Mouse (Mus musculus) heart, postnatal 0 days (tissue): Measurements from ENCODE around the gene Cpa3.

Source experiments
- CTCF ChIP-seq: IDR thresholded peaks from 2 replicates; pipeline ENCODE4 v1.5.1; 2016; ENCODE audit warnings: antibody characterized with exemption, control low read depth, low read depth
- EP300 ChIP-seq: IDR thresholded peaks from 2 replicates; pipeline ENCODE4 v1.6.1; 2016; ENCODE audit warnings: antibody characterized with exemption, low read depth

DNA sequence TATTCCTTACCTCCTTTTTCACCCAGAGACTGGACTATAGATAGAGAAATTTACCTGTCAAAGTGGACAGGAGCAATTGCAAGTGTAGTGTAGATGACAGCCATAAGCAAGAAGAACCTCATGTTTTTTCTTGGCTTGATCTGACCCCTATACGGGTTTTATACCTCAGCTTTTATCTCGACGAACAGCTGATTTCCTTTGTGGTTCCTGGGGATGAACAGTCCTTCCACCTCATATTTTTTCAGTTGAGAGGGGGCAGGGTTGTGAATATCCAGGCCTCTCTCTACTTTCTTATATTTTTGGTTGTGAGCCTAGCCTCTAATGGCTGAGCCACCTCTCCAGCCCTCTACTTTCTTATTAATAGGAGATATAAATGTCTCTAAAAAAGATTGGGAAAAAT lies at the start of gene Cpa3:
- no peak for TF ChIP-seq CTCF
- no peak for TF ChIP-seq EP300
